Mouse (Mus musculus): ENCODE results near the gene Fopnl. TPM values are rescaled to one million over a fixed set of nuclear protein-coding genes. Genes with fewer than 3 reads are reported as not detected.

Fopnl gene
- total RNA-seq, 2 experiments from 2014 or later, result 46.8 to 53.2 TPM

DNA sequence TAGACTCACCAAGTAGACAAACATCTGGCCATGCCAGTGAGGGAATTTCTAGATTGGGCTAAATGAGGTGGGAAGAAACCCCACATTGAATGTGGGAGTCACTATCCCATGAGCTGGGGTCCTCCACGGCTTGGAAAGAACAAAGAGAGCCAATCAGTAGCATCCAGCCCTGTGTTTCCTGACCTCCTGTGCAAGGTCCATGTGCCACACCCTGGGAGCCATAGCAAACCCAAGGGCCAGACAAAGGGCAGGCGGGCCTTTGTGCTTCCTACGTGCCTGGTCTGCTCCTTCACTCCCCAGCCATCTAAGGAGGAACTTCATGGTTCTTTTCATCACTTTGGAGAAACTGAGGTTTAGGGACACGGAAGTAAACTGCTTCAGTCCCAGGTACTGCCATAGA is 64.3 kb downstream of the Fopnl start:
- DNase-seq (ENCODE audit: low spot score in 2 of 2), result no peak

DNA sequence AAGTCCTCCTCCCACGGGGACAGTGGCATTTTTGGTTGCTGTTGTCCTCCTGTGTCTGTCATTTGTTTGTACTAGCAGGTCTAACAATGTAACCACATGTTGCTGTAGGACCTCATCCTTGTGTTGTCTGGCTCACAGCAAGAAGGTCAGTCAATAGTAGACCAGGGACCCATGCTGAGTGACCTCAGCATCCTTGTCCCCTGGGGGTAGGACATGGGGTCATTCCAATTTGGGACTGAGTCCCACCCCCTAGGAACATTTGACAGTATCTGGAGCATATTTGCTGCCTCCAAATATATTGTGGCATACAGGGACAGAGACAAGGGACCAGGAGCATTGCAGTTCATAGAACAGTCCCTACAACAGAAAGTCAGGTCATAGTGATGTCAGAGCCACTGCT is 67.3 kb downstream of the Fopnl start:
- DNase-seq (ENCODE audit: low spot score in 2 of 2), result no peak

Other genes starting within 250 kb of the Fopnl start
- 10 to 100 TPM; 37.1 to 39.2 TPM for gene Nde1, start 154.1 kb downstream of the Fopnl start, total RNA-seq (2021)
- gene Marf1, start 154.1 kb downstream of the Fopnl start, total RNA-seq (2021), result 100 to 1,000 TPM; 124 to 141 TPM
- 1 to 10 TPM; 4.2 to 7.8 TPM for gene Myh11, start 26.0 kb downstream of the Fopnl start, total RNA-seq (2021)
- 10 to 100 TPM; 20.8 to 24.0 TPM for gene Abcc1, start 44.2 kb upstream of the Fopnl start, total RNA-seq (2021)
- not detected for gene A630010A05Rik, start 244.9 kb upstream of the Fopnl start, total RNA-seq (2021)